Mouse (Mus musculus) embryonic facial prominence, embryonic 14.5 days (tissue): ENCODE results near the gene Otulin. TPM values are rescaled to one million over a fixed set of nuclear protein-coding genes. Genes with fewer than 3 reads are reported as not detected.

Experiments used
- ATAC-seq: fragments of 200-750 bp; cut with Nextera tagmentation; 2 replicates; pipeline ENCODE4 v1.8.0; 2017; ENCODE audit warnings: low read depth, moderate number of reproducible peaks, moderate TSS enrichment
- DNase-seq: peaks from one replicate; pipeline ENCODE4 v3.0.0-alpha.2; 2015; ENCODE audit warnings: low spot score
- H3K27ac ChIP-seq: fragments of 300-500 bp; sonication (generic); replicated peaks from 2 replicates; pipeline ENCODE4 v1.5.1; 2014; ENCODE audit warnings: low read depth, mild to moderate bottlenecking, low read length, moderate library complexity
- H3K27me3 ChIP-seq: fragments of 300-500 bp; sonication (generic); replicated peaks from 2 replicates; pipeline ENCODE4 v1.6.1; 2014; ENCODE audit warnings: low read length; ENCODE audit not compliant: control insufficient read depth, insufficient read depth
- H3K36me3 ChIP-seq: fragments of 300-500 bp; sonication (generic); 2 replicates; pipeline ENCODE4 v1.6.1; 2014; ENCODE audit warnings: low read length, mixed read lengths; ENCODE audit not compliant: control insufficient read depth, insufficient read depth
- H3K4me1 ChIP-seq: fragments of 300-500 bp; sonication (generic); 2 replicates; pipeline ENCODE4 v1.6.1; 2014; ENCODE audit warnings: antibody characterized with exemption, low read length; ENCODE audit not compliant: control insufficient read depth, insufficient read depth
- H3K4me2 ChIP-seq: fragments of 300-500 bp; sonication (generic); 2 replicates; pipeline ENCODE4 v1.6.1; 2014; ENCODE audit warnings: low read depth, mild to moderate bottlenecking, low read length, moderate library complexity, mixed read lengths
- H3K4me3 ChIP-seq: fragments of 300-500 bp; sonication (generic); 2 replicates; pipeline ENCODE4 v1.5.1; 2014; ENCODE audit warnings: low read depth, mild to moderate bottlenecking, low read length
- H3K9ac ChIP-seq: fragments of 300-500 bp; sonication (generic); 2 replicates; pipeline ENCODE4 v1.6.1; 2014; ENCODE audit warnings: low read depth, mild to moderate bottlenecking, low read length, moderate library complexity, mixed read lengths
- H3K9me3 ChIP-seq: fragments of 300-500 bp; sonication (generic); 2 replicates; pipeline ENCODE4 v1.6.1; 2016; ENCODE audit warnings: low read length; ENCODE audit not compliant: control insufficient read depth
- WGBS: fragments of 180-500 bp; shearing (Covaris S2); extraction: QIAGEN DNeasy Blood & Tissue Kit; methylation state at CpG from one replicate; pipeline ENCODE4 v1.1.7; 2014; 5-methylcytosine and 5-hydroxymethylcytosine counted together
- polyA plus RNA-seq: library from polyadenylated mRNA; unstranded; fragments of >200 nt; fragmentation: Nextera tagmentation; extraction: Ambion mirVana; gene quantifications from 2 replicates; pipeline ENCODE4 v1.2.1, GENCODE M21; 2014

The Otulin gene
- polyA plus RNA-seq, 1 experiment from 2014 or later = 39.7 TPM

DNA sequence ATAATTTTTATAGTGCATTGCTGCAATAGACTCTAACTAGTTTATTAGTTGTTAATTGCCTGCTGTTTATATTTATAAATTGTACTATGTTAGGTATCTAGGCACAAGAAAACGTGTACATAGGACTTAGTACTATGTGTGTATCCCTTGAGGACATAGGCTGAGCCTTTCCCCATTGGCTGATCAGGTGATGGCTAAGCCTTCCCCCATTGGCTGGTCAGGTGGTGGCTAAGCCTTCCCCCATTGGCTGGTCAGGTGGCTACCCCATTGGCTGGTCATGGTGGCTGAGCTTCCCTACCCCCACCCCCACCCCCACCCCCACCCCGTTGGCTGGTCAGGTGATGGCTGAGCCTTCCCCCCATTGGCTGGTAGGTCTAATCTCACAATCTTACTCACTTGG is 50.6 kb downstream of the Otulin start:
- no peaks in the 10 kb centered on the region for H3K27me3 ChIP-seq
- no peaks in the 10 kb centered on the region for H3K9me3 ChIP-seq
- no peak for ATAC-seq
- no peak overlapping the region for H3K27ac ChIP-seq
- no peak overlapping the region for H3K4me2 ChIP-seq
- H3K4me3 ChIP-seq = no peak overlapping the region
- no peak overlapping the region for H3K9ac ChIP-seq
- 71% methylated on average over 2 of the region's 2 CpGs for WGBS
- no peak for DNase-seq
- H3K36me3 ChIP-seq = no peaks in the 10 kb centered on the region
- H3K4me1 ChIP-seq = 0 out of 2 replicates have a peak, but pooled peaks cover 4% of the 10 kb centered on the region

DNA sequence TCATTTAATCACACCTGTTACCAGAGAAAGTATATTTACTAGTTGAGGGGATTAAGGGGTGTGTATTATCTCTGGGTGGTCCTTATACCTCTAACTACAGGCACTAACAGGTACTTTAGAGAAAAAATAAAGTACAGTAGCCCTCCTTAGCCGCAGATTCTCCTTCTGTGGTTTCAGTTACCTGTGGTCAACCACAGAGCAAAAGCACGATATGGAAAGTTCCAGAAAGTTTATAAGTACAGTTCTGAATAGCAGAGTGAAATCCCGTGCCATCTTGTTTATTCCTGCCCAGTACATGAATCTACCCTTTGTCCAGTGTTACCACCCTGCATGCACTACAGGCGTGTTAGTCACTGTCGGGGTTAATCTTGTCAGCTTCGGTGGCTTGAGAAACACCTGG is 51.6 kb downstream of the Otulin start:
- H3K36me3 ChIP-seq = no peaks in the 10 kb centered on the region
- 0 out of 2 replicates have a peak, but pooled peaks cover 4% of the 10 kb centered on the region for H3K4me1 ChIP-seq
- H3K4me2 ChIP-seq = no peak overlapping the region
- H3K4me3 ChIP-seq = no peak overlapping the region
- no peak for DNase-seq
- no peak for ATAC-seq
- H3K9ac ChIP-seq = no peak overlapping the region
- 80% methylated on average over 6 of the region's 6 CpGs for WGBS
- no peak overlapping the region for H3K27ac ChIP-seq
- H3K27me3 ChIP-seq = no peaks in the 10 kb centered on the region
- no peaks in the 10 kb centered on the region for H3K9me3 ChIP-seq

- Histone ChIP-seq H3K4me3 (no peak overlapping the region), H3K36me3 (0 out of 2 replicates have a peak, but pooled peaks cover 2% of the 10 kb centered on the region), H3K9ac (no peak overlapping the region), H3K4me1 (0 out of 2 replicates have a peak, but pooled peaks cover 4% of the 10 kb centered on the region), H3K27ac (no peak overlapping the region), H3K9me3 (no peaks in the 10 kb centered on the region), H3K4me2 (no peak overlapping the region), H3K27me3 (no peaks in the 10 kb centered on the region)
- ATAC-seq (no peak), DNase-seq (no peak)
- WGBS = 78% methylated on average over 15 of the region's 16 CpGs
These were observed 52.3 kb downstream of the Otulin start for GRCm38 (mm10) chr15:27577915-27578780.

DNA sequence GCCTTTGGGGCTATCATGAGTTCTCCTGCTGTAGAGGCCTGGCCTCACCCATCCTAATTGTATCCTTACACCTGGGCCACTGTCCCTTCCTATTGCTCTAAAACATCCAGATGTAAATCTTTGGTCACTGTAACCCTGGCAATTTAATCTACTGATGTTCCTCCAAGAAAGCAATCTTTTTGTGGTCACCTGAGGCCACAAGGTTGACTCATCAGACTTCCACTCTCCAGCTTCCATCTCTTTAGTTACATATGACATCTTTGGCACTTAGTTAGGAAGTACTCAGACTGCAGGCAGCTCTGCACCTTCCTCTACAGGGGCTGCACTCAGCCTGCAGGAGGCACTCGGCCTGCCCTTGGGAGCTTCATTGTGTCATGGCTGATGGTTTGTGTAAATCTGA is 53.6 kb downstream of the Otulin start:
- 87% methylated on average over 1 of the region's 1 CpGs for WGBS
- H3K36me3 ChIP-seq = peaks cover 10% of the 10 kb centered on the region; the same call in 1 of the 2 replicates
- no peak for ATAC-seq

GRCm38 (mm10) chr15:27575932-27576331 is 54.6 kb downstream of the Otulin start:
- Histone ChIP-seq H3K27me3 (no peaks in the 10 kb centered on the region), H3K4me2 (no peak overlapping the region), H3K4me3 (no peak overlapping the region), H3K9ac (no peak overlapping the region), H3K27ac (no peak overlapping the region), H3K36me3 (peaks cover 10% of the 10 kb centered on the region; the same call in 1 of the 2 replicates), H3K9me3 (no peaks in the 10 kb centered on the region), H3K4me1 (0 out of 2 replicates have a peak, but pooled peaks cover 4% of the 10 kb centered on the region)
- whole genome bisulfite sequencing = 56% methylated on average over 3 of the region's 3 CpGs
- DNase-seq (peak; percentile 69), ATAC-seq (peak; percentile 67)

More for the DNA sequence above, 53.6 kb downstream of the Otulin start:
- Histone ChIP-seq H3K4me1 (0 out of 2 replicates have a peak, but pooled peaks cover 4% of the 10 kb centered on the region), H3K4me2 (no peak overlapping the region), H3K9ac (no peak overlapping the region), H3K27ac (no peak overlapping the region), H3K9me3 (no peaks in the 10 kb centered on the region), H3K27me3 (no peaks in the 10 kb centered on the region), H3K4me3 (no peak overlapping the region)
- no peak for DNase-seq

DNA sequence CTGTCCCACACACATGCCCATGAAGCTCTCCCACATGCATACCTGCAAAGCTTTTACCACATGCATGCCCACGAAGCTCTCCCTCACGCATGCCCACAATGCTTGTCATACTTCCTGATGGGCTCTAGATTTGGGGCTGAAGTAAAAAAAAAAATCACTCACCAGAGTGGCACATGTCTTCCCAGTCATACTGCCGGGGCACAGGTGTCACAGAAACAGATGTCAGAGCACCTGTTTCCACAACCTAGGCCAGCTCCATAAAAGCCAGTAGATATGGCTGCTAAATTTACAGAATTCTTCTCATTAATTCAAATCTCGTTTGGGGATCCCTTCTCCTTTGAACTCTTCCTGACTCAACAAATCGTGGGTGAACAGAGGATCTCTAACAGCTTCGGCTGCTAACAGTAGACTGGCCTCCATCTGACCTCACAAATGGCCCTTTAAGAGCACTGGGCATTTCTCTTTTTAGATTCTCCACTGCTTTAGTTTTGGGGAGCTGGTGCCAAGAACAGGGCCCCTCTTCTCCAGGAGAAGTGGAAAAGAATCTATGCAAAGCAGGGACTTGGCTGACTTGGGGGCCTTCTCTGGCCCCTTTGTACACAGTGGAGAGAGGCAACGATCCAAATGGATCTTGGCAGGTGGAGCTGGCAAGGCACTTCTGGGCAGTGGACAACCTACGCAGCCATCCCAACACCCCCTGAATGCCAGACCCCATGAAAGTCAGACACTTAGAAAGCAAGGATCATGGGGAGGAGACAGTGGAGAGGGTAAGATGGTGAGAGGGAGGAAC is 55.3 kb downstream of the Otulin start:
- Histone ChIP-seq H3K36me3 (peaks cover 10% of the 10 kb centered on the region; the same call in 1 of the 2 replicates), H3K4me3 (no peak overlapping the region), H3K9ac (no peak overlapping the region), H3K9me3 (no peaks in the 10 kb centered on the region), H3K4me1 (0 out of 2 replicates have a peak, but pooled peaks cover 4% of the 10 kb centered on the region), H3K27ac (no peak overlapping the region), H3K27me3 (no peaks in the 10 kb centered on the region), H3K4me2 (no peak overlapping the region)
- 76% methylated on average over 8 of the region's 8 CpGs for WGBS
- DNase-seq (no peak), ATAC-seq (no peak)

GRCm38 (mm10) chr15:27571179-27571578 is 59.3 kb downstream of the Otulin start:
- no peaks in the 10 kb centered on the region for H3K27me3 ChIP-seq
- no peak for ATAC-seq
- no peak overlapping the region for H3K9ac ChIP-seq
- no peak overlapping the region for H3K4me3 ChIP-seq
- H3K27ac ChIP-seq = no peak overlapping the region
- no peaks in the 10 kb centered on the region for H3K9me3 ChIP-seq
- peaks cover 10% of the 10 kb centered on the region; the same call in 1 of the 2 replicates for H3K4me1 ChIP-seq
- DNase-seq = no peak
- 84% methylated on average over 8 of the region's 8 CpGs for whole genome bisulfite sequencing
- peaks cover 13% of the 10 kb centered on the region; the same call in 1 of the 2 replicates for H3K36me3 ChIP-seq
- H3K4me2 ChIP-seq = no peak overlapping the region

DNA sequence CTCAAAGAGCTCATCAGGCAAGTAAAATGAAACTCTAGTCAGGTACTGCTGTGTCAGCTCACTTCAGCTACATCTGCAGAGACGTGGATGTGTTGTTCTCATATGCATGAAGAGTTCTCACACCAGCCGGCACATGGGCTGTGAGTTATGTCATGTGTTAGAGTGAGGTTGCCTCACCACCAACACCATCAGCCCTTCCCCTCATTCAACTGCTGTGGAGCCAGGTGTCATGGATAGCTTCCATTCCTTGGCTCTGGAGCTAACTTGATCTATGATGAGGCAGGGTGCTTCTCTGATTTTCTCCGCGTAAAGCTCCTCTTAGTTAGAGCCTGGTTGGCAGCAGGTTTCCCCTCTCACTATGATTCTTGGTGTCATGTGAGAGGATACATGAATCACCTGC is 60.1 kb downstream of the Otulin start:
- no peak overlapping the region for H3K4me2 ChIP-seq
- no peaks in the 10 kb centered on the region for H3K9me3 ChIP-seq
- 76% methylated on average over 4 of the region's 4 CpGs for WGBS
- no peak overlapping the region for H3K4me3 ChIP-seq
- DNase-seq (no peak), ATAC-seq (no peak)
- H3K4me1 ChIP-seq = peaks cover 7% of the 10 kb centered on the region; the same call in 1 of the 2 replicates
- H3K27ac ChIP-seq = no peak overlapping the region
- H3K36me3 ChIP-seq = peaks cover 18% of the 10 kb centered on the region; the same call in 1 of the 2 replicates
- H3K9ac ChIP-seq = no peak overlapping the region
- no peaks in the 10 kb centered on the region for H3K27me3 ChIP-seq
